Mouse (Mus musculus) brain, embryonic 14.5 days (tissue): ENCODE data around the gene N6amt1.

ENCODE experiments used
- CTCF ChIP-seq: fragments of 200-500 bp; IDR thresholded peaks from 2 replicates; pipeline ENCODE4 v1.5.1; 2012; ENCODE audit warnings: inconsistent platforms, mild to moderate bottlenecking, moderate library complexity, borderline replicate concordance; ENCODE audit not compliant: insufficient read depth, insufficient read length; ENCODE audit errors: extremely low read depth
- POLR2A ChIP-seq: fragments of 200-500 bp; IDR thresholded peaks from 2 replicates; pipeline ENCODE4 v1.6.1; 2012; ENCODE audit warnings: mild to moderate bottlenecking, inconsistent platforms, borderline replicate concordance; ENCODE audit not compliant: poor library complexity, insufficient read depth, insufficient read length, severe bottlenecking; ENCODE audit errors: extremely low read depth

- no peak for TF ChIP-seq CTCF
- no peak for TF ChIP-seq POLR2A
These were observed 46.8 kb upstream of the N6amt1 start for GRCm38 (mm10) chr16:87307109-87307735.
